Mouse (Mus musculus) stomach, postnatal 0 days (tissue): ENCODE data around the gene Gm11084. TPM values are rescaled to one million over a fixed set of nuclear protein-coding genes. Genes with fewer than 3 reads are reported as not detected.

Experiments used
- ATAC-seq: fragments of 200-750 bp; cut with Nextera tagmentation; 2 replicates; pipeline ENCODE4 v1.8.0; 2017; ENCODE audit not compliant: low FRiP score, low TSS enrichment
- DNase-seq: peaks from one replicate; pipeline ENCODE4 v3.0.0-alpha.2; 2016; ENCODE audit warnings: low spot score
- H3K27ac ChIP-seq: fragments of 300-500 bp; sonication (generic); replicated peaks from 2 replicates; pipeline ENCODE4 v1.5.1; 2014; ENCODE audit warnings: mild to moderate bottlenecking, control low read depth
- H3K27me3 ChIP-seq: fragments of 300-500 bp; sonication (generic); 2 replicates; pipeline ENCODE4 v1.6.1; 2014; ENCODE audit warnings: low read length; ENCODE audit not compliant: control insufficient read depth, insufficient read depth
- H3K36me3 ChIP-seq: fragments of 300-500 bp; sonication (generic); 2 replicates; pipeline ENCODE4 v1.6.1; 2014; ENCODE audit warnings: low read length, mixed read lengths; ENCODE audit not compliant: control insufficient read depth, insufficient read depth
- H3K4me1 ChIP-seq: fragments of 300-500 bp; sonication (generic); replicated peaks from 2 replicates; pipeline ENCODE4 v1.6.1; 2014; ENCODE audit warnings: antibody characterized with exemption; ENCODE audit not compliant: control insufficient read depth, insufficient read depth
- H3K4me2 ChIP-seq: fragments of 300-500 bp; sonication (generic); replicated peaks from 2 replicates; pipeline ENCODE4 v1.6.1; 2014; ENCODE audit warnings: low read depth, mild to moderate bottlenecking, control low read depth, moderate library complexity
- H3K4me3 ChIP-seq: fragments of 300-500 bp; sonication (generic); 2 replicates; pipeline ENCODE4 v1.5.1; 2014; ENCODE audit warnings: low read depth, low read length, control low read depth
- H3K9ac ChIP-seq: fragments of 300-500 bp; sonication (generic); 2 replicates; pipeline ENCODE4 v1.6.1; 2014; ENCODE audit warnings: mild to moderate bottlenecking, low read length, control low read depth, mixed read lengths
- H3K9me3 ChIP-seq: fragments of 300-500 bp; sonication (generic); 2 replicates; pipeline ENCODE4 v1.6.1; 2016; ENCODE audit warnings: low read length; ENCODE audit not compliant: control insufficient read depth
- CTCF ChIP-seq: IDR thresholded peaks from 2 replicates; pipeline ENCODE4 v1.5.1; 2016; ENCODE audit warnings: antibody characterized with exemption, low read depth, mild to moderate bottlenecking, moderate library complexity
- EP300 ChIP-seq: optimal IDR thresholded peaks from 2 replicates; pipeline ENCODE3; 2016; ENCODE audit warnings: antibody characterized with exemption
- WGBS: fragments of 180-500 bp; shearing (Covaris S2); extraction: QIAGEN DNeasy Blood & Tissue Kit; methylation state at CpG from one replicate; pipeline ENCODE4 v1.1.7; 2014; 5-methylcytosine and 5-hydroxymethylcytosine counted together
- microRNA-seq: library from miRNA; unstranded; fragments of <30 nt; microRNA quantifications from one replicate; pipeline ENCODE4, GENCODE M21; 2016
- polyA plus RNA-seq: library from polyadenylated mRNA; unstranded; fragments of >200 nt; fragmentation: Nextera tagmentation; extraction: Ambion mirVana; gene quantifications from 2 replicates; pipeline ENCODE4 v1.2.1, GENCODE M21; 2015

Gene Gm11084
- polyA plus RNA-seq, 1 experiment from 2014 or later, result not detected

- H3K27ac ChIP-seq, result no peak overlapping the region
- no peaks in the 10 kb centered on the region for H3K4me1 ChIP-seq
- H3K27me3 ChIP-seq, result no peaks in the 10 kb centered on the region
- no peak overlapping the region for H3K4me3 ChIP-seq
- 0 out of 2 replicates have a peak, but pooled peaks cover 5% of the 10 kb centered on the region for H3K36me3 ChIP-seq
- no peak overlapping the region for H3K4me2 ChIP-seq
- no peak for ATAC-seq
- no peak overlapping the region for H3K9ac ChIP-seq
- H3K9me3 ChIP-seq, result no peaks in the 10 kb centered on the region
- DNase-seq, result no peak
- TF ChIP-seq EP300 (no peak), CTCF (no peak)
Measured at GRCm38 (mm10) chr2:72932186-72932585, 54.3 kb downstream of the Gm11084 start.

GRCm38 (mm10) chr2:72924981-72925380 lies 61.5 kb downstream of the Gm11084 start:
- Histone ChIP-seq H3K9ac (no peak overlapping the region), H3K27me3 (no peaks in the 10 kb centered on the region), H3K4me1 (no peaks in the 10 kb centered on the region), H3K36me3 (no peaks in the 10 kb centered on the region), H3K4me2 (no peak overlapping the region), H3K4me3 (no peak overlapping the region), H3K9me3 (no peaks in the 10 kb centered on the region), H3K27ac (no peak overlapping the region)
- WGBS, result 81% methylated on average over 10 of the region's 10 CpGs
- no peak for TF ChIP-seq CTCF
- TF ChIP-seq EP300, result no peak
- no peak for ATAC-seq
- DNase-seq, result no peak

Small RNAs within 50 kb of the gene (microRNA-seq; reads per million reads assigned to microRNA genes)
- gene Gm25960, result not detected

Other genes starting within 250 kb of the Gm11084 start
- 24.3 and 25.7 TPM in 2 replicates for gene Sp3, start 6.3 kb downstream of the Gm11084 start, polyA plus RNA-seq
- gene Ola1, start 232.2 kb upstream of the Gm11084 start, polyA plus RNA-seq, result 58.4 and 62.4 TPM in 2 replicates